Mouse (Mus musculus) neutrophil, adult 5-6 weeks (primary cell): Measurements from ENCODE around the gene Atp2a1. TPM values are rescaled to one million over a fixed set of nuclear protein-coding genes. Genes with fewer than 3 reads are reported as not detected.
A peak's percentile ranks its signal among the peaks of the same experiment; 100 is the strongest.
"Not testable (repeated sequence)": the region's sequence is repeated elsewhere in the genome, so short reads cannot be mapped to it uniquely, and the experiment has no call there.

Experiments used
- ATAC-seq: fragments of 151-379, 151-347 bp; 2 replicates; pipeline ENCODE4 v1.8.0; 2017; ENCODE audit warnings: mild to moderate bottlenecking, moderate TSS enrichment; ENCODE audit not compliant: insufficient number of reproducible peaks, poor library complexity, low FRiP score, severe bottlenecking; ENCODE audit errors: extremely low read depth
- total RNA-seq: library from RNA; stranded (forward); fragments of 200-1000 nt; gene quantifications from 2 replicates; pipeline ENCODE4 v1.2.3, GENCODE M21; 2017

Atp2a1 gene
- 0.37 and 1.6 TPM in 2 replicates for total RNA-seq

DNA sequence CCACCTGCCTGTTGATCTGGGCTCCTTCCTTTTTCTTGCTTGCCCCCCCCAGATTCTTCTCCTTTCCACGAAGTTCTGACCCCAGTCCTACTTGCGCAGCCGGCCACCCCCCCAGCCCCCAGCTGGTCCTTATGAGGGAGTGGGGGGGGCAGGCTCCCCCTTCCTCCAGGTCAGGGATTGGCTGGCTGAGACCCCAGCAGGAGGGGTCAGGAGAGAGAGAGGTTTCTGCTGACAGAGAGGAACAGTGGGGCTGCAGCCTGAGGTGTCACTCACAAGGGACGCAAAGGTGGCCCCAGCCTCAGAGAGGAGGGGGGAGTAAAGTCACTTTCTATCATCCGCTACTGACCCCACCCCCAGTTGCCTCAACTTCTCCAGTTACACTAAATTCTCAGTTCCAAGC, at the start of gene Atp2a1:
Gene Atp2a1, minus strand, starts transcription at position 105 of the 400 bp plus-strand sequence.
- no peak for ATAC-seq

DNA sequence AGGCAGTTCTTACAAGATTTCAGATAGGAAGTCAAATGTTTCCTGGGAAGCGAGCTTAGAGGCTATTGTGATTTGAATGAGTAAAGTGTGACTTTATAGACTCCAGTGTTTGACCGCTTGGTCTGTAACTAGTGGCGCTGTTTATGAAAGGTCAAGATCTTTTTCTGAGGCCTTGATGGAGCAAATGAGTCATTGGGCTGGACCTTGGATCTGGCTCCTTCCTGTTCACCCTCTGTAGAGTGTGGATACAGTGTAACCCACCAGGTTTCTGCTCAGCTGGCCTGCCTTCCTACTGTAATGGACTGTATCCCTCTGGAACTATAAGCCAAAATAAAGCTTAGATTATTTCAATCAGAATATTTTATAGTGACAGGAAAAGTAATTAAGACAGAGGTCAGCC, 48.4 kb upstream of the Atp2a1 start:
- no peak for ATAC-seq

- ATAC-seq, result no peak
Observed at GRCm38 (mm10) chr7:126507126-126507778, 44.3 kb upstream of the Atp2a1 start.

DNA sequence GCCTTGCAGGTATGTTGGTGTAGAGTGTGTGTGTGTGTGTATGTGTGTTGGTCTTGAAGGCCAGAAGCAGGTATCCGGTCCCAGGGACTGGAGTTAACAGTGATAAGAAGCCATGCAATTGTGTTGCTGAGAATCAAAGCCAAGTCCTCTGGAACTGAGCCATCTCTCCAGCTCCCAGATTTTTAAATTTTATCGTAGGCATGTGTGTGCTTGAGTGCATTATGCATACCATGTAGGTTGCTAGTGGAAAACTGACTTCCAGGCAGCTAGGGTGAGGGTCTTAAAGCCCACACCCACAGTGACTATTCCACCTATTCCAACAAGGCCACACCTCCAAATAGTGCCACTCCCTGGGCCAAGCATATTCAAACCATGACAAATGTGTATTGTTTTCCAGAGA, 42.0 kb upstream of the Atp2a1 start:
- ATAC-seq, result no peak

DNA sequence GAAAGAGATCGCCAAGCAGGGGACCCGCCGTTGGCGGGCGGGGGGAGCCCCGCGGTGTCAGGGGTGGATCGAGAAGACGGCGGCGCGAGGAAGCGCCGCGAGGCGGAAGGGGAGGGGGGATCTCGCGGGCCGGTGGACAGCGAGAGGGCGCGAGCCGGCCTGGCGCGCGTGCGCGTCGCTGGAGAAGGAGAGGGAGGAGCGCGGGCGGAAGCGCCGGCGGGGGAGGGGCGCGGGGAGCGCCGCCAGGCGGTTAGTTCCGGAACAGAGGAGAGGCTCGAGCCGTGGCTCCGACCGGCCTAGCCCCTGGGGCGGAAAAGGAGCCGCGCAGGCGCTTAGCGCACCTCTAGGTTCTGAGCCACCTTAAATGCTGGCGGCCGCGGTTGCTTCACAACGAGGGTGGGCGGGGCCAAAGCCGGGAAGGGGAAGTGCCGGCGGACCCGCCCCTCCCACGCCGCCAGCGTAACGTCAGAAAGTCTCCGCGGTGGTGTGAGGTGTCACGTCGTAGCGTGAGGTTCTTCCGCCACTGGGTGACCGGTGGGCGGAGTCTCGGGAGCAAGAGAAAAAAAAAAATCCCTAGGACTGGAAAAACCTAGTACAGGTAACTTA, 40.5 kb upstream of the Atp2a1 start, which contains the start of gene Atxn2l:
Gene Atxn2l, minus strand, starts transcription at position 165 of the 606 bp plus-strand sequence.
- ATAC-seq, result peak; percentile 86

DNA sequence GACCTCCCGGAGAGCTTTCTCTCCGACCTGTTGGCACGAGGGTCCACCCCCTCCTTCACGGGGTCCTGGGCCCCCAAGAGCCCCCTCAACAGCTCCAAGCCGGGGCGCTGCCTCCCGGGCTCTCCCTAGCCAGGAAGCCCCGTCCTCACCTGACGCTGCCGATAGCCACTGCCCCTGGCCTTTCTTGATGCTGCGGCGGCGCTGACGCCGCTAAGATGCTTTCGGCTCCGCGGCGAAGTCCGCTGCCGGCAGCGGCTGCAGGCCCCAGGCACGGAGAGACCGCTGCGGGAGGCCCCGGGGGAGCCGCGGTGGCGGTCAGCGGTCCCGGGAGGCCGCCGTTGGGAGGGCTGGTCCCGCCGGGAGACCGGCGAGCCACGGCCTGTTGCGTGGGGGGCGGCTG, 39.8 kb upstream of the Atp2a1 start:
- ATAC-seq, result no peak

GRCm38 (mm10) chr7:126502023-126502741, 39.3 kb upstream of the Atp2a1 start:
- ATAC-seq, result peak; percentile 14

DNA sequence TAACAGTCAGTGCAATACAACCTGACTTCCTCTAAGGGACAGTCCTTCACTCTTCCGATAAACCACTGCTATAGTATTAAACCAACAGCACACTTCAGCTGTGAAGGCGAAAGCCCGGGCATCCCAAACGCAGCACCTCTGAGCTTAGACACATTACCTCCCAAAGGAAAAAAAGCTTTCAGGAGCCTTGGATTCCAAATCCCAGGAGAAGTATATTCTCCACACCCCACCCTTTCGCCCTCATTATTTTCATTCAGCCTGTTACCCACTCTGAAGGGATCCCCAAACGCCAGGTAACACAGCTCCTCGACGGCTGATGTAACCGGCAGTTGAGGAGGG, 38.7 kb upstream of the Atp2a1 start:
- ATAC-seq, result no peak

- no peak for ATAC-seq
Observed at GRCm38 (mm10) chr7:126499416-126499815, 36.5 kb upstream of the Atp2a1 start.

DNA sequence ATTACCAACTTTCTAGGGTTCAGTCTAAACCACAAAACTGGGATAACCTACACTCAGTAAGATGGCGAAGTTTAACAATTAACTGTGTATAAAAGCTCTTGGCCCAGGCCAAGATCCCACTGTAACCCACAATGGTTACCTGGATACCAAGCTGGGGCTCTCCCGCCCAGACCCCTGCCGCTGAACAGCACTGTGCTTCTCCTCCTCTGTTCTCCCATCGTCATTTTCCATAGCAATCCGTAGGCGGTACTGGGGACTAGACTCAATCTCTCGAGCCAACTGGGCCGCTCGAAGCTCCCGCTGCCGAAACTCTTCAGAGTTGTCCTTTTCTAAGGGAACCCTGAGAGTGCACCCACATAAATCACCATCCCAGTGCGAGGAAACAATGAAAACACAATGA, 35.1 kb upstream of the Atp2a1 start:
- no peak for ATAC-seq

- ATAC-seq, result no peak
Observed at GRCm38 (mm10) chr7:126496475-126496874, 33.6 kb upstream of the Atp2a1 start.

DNA sequence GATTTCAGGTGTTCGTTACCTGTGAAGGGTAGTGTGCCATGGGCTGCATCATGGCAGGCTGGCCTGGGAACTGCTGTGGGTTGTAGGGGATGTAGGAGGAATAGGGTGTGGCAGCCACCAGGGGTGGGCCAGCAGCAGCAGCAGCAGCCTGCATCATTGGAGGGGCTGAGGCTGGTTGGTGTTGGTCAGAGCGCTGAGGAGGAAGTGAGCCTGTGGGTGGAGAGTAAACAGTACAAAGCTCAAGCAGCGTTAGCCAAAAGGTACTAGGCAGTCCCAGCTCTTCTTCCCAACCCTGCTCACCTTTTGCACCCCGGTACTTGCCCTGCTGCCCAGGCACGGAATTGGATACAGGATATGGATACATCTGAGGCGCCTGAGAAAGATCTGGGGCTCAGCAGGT, 31.2 kb upstream of the Atp2a1 start:
- ATAC-seq, result no peak

GRCm38 (mm10) chr7:126491973-126492372, 29.1 kb upstream of the Atp2a1 start:
- ATAC-seq, result no peak

DNA sequence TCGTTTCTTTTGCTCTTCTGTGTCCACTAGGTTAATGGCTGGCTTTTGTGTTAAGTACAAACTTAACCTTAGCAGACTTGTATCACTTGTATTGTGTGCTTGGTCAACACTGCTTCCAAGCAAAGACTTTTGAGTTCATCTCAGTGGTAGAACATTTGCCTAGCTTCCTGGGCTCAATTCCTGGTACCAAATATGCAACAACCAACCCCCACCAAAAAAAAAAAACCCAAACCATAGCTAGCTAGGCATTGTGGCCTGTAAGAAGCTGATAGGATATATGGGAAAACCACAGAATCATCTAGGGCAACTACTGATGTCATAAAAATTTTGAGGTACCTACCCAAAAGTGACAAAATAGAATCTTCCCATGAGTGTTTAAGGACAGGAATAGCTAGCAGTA, 28.1 kb upstream of the Atp2a1 start:
- ATAC-seq, result no peak

- ATAC-seq, result not testable (repeated sequence)
Observed at GRCm38 (mm10) chr7:126487617-126488385, 24.9 kb upstream of the Atp2a1 start.

GRCm38 (mm10) chr7:126487052-126487483, 24.2 kb upstream of the Atp2a1 start, which contains the start of gene Tufm:
Gene Tufm (plus strand): TSS chr7:126487361.
- peak; percentile 83 for ATAC-seq

DNA sequence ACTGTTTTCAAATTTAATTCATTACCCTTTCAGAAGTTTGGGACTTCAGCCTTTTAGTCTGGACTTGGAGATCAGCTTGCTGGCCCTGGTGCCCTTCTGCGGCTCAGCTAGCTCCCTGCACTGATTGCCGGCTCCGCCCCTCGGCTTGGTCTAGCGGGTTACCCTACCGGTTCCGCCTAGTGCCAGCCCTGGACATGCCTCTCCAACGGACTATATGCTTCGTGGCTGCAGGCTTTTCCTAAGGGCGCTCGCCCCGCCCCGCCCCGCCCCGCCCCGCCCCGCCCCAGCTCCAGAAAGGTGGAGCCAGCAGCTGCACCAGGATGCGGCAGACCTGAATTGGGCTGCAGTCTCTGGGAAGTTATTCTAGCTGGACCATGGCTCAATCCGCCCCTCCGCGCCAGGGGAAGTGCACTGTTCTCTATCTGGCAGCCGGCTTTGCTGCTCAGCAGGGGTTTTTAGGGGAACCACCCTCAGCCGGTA, 19.5 kb upstream of the Atp2a1 start:
- ATAC-seq, result peak; percentile 63; the same call in 1 of the 2 replicates

- peak; percentile 72; the same call in 1 of the 2 replicates for ATAC-seq
Observed at GRCm38 (mm10) chr7:126481699-126482098, 18.8 kb upstream of the Atp2a1 start.

DNA sequence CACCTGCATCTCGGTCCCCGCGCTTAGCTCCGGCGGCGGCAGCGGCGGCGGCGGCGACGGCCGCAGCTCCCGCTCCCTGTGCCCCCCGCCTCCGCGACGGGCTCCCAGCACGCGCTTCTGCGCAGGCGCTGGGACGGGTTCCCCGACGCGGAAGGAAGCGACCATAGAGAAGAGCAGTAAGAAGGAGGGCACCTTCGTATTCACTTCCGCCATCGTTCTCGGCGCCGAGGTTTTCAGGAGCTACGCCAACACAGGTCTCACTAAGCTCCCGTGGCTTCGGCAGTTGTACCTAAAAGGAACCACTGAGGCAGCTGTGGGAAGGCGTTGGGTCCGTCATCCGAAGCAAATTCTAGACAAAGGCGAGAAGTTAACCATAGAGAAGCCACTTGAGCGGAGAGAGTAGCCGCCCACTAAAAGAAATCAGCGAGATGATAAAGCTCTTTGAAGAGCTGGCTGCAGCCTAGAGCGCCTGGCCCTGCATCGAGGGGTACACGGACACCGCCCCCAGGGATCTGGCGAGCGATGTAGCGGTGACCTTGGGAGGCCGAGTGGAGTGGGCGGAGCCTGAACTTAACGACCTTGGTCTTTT, 12.2 kb upstream of the Atp2a1 start, which contains the start of gene Sh2b1:
Gene Sh2b1, minus strand, starts transcription at position 432 of the 589 bp plus-strand sequence.
- ATAC-seq, result peak; percentile 67
